Mouse (Mus musculus) CH12.LX (cell line): ENCODE data around the gene Spdya. TPM values are rescaled to one million over a fixed set of nuclear protein-coding genes. Genes with fewer than 3 reads are reported as not detected.

Experiments used
- DNase-seq: peaks from one replicate; pipeline ENCODE4 v3.0.0-alpha.2; 2013; ENCODE audit errors: extremely low read depth
- H3K27ac ChIP-seq: 2 replicates; pipeline ENCODE4 v1.5.1; 2012; ENCODE audit warnings: low read depth, mild to moderate bottlenecking, control low read depth, moderate library complexity; ENCODE audit not compliant: insufficient read depth
- H3K27me3 ChIP-seq: replicated peaks from 2 replicates; pipeline ENCODE3; 2012; ENCODE audit warnings: inconsistent platforms
- H3K36me3 ChIP-seq, 2 experiments: replicated peaks in 1 of 2; 2 replicates each; pipeline versions ENCODE3 to v1.6.1; 2012; ENCODE audit warnings: inconsistent platforms in 1 of 2, low read length in 1 of 2, mild to moderate bottlenecking in 1 of 2, mixed read lengths in 1 of 2, moderate library complexity in 1 of 2; ENCODE audit not compliant: control insufficient read depth in 1 of 2, insufficient read depth in 1 of 2
- H3K4me1 ChIP-seq, 2 experiments: 2 replicates each; pipeline ENCODE4 v1.6.1; 2012; ENCODE audit warnings: inconsistent platforms in 1 of 2, moderate library complexity in 1 of 2; ENCODE audit not compliant: insufficient read depth in 2 of 2, control insufficient read depth in 1 of 2
- H3K4me2 ChIP-seq: 2 replicates; pipeline ENCODE4 v1.6.1; 2012; ENCODE audit warnings: low read depth, mild to moderate bottlenecking, control low read depth; ENCODE audit not compliant: poor library complexity, insufficient read depth, severe bottlenecking
- H3K4me3 ChIP-seq, 3 experiments: fragments of 150-350 bp in 1 of 3; sonication (generic) in 1 of 3; replicated peaks in 1 of 3; 2 replicates each; pipeline versions ENCODE3 to v1.5.1; 2011 to 2012; ENCODE audit warnings: low read depth in 2 of 3, low read length in 2 of 3, mild to moderate bottlenecking in 2 of 3, moderate library complexity in 2 of 3, control low read depth in 1 of 3, improper control_type of control experiment in 1 of 3, inconsistent platforms in 1 of 3, mixed read lengths in 1 of 3; ENCODE audit not compliant: poor library complexity in 1 of 3
- H3K79me2 ChIP-seq: replicated peaks from 2 replicates; pipeline ENCODE4 v1.6.1; 2012; ENCODE audit warnings: mild to moderate bottlenecking, moderate library complexity; ENCODE audit not compliant: control insufficient read depth, poor library complexity, insufficient read depth, severe bottlenecking; ENCODE audit errors: extremely low read depth
- H3K9ac ChIP-seq: 2 replicates; pipeline ENCODE4 v1.6.1; 2012; ENCODE audit warnings: low read depth, mild to moderate bottlenecking, control low read depth, moderate library complexity; ENCODE audit not compliant: insufficient read depth
- H3K9me3 ChIP-seq: replicated peaks from 2 replicates; pipeline ENCODE3; 2012; ENCODE audit warnings: low read length, inconsistent platforms, mixed read lengths
- CTCF ChIP-seq, 2 experiments: IDR thresholded peaks in 1 of 2; conservative IDR thresholded peaks in 1 of 2; 2 replicates each; pipeline ENCODE4 v1.5.1; 2011 to 2012; ENCODE audit warnings: low read depth in 2 of 2, low read length in 2 of 2, improper control_type of control experiment in 1 of 2, inconsistent platforms in 1 of 2, mild to moderate bottlenecking in 1 of 2, moderate library complexity in 1 of 2
- EP300 ChIP-seq: IDR thresholded peaks from 2 replicates; pipeline ENCODE4 v1.6.1; 2011; ENCODE audit warnings: low read length, improper control_type of control experiment
- HCFC1 ChIP-seq: IDR thresholded peaks from 2 replicates; pipeline ENCODE4 v1.6.1; 2012; ENCODE audit warnings: low read depth, mild to moderate bottlenecking, inconsistent platforms, low read length, improper control_type of control experiment
- IRF4 ChIP-seq: IDR thresholded peaks from 2 replicates; pipeline ENCODE4 v1.6.1; 2014; ENCODE audit warnings: low read depth, mild to moderate bottlenecking, inconsistent platforms, low read length, improper control_type of control experiment
- JUND ChIP-seq: conservative IDR thresholded peaks from 2 replicates; pipeline ENCODE4 v1.6.1; 2011; ENCODE audit warnings: low read depth, low read length, improper control_type of control experiment
- POLR2A ChIP-seq: IDR thresholded peaks from 2 replicates; pipeline ENCODE4 v1.6.1; 2011; ENCODE audit warnings: low read depth, mild to moderate bottlenecking, improper control_type of control experiment, low read length
- POLR2AphosphoS2 ChIP-seq: IDR thresholded peaks from 2 replicates; pipeline ENCODE4 v1.6.1; 2011; ENCODE audit warnings: low read depth, low read length, improper control_type of control experiment
- RAD21 ChIP-seq: IDR thresholded peaks from 2 replicates; pipeline ENCODE4 v1.6.1; 2011; ENCODE audit warnings: low read depth, mild to moderate bottlenecking, low read length, improper control_type of control experiment, moderate library complexity
- RCOR1 ChIP-seq: conservative IDR thresholded peaks from 2 replicates; pipeline ENCODE4 v1.6.1; 2012; ENCODE audit warnings: low read depth, mild to moderate bottlenecking, inconsistent platforms, low read length, improper control_type of control experiment
- SIN3A ChIP-seq: IDR thresholded peaks from 2 replicates; pipeline ENCODE4 v1.6.1; 2012; ENCODE audit warnings: low read length, improper control_type of control experiment, inconsistent platforms
- SMC3 ChIP-seq: IDR thresholded peaks from 2 replicates; pipeline ENCODE4 v1.6.1; 2011; ENCODE audit warnings: low read depth, low read length, improper control_type of control experiment
- UBTF ChIP-seq: IDR thresholded peaks from 2 replicates; pipeline ENCODE4 v1.6.1; 2012; ENCODE audit warnings: low read depth, mild to moderate bottlenecking, inconsistent platforms, low read length, improper control_type of control experiment, moderate library complexity
- USF2 ChIP-seq: conservative IDR thresholded peaks from 2 replicates; pipeline ENCODE4 v1.6.1; 2011; ENCODE audit warnings: low read depth, low read length, improper control_type of control experiment
- dilution Hi-C: fragments of 300-500 bp; cut with MboI; formaldehyde crosslinking; loops from 2 replicates; pipeline ENCODE4 v1.14.3; 2020; ENCODE audit warnings: low sequenced_read_pairs; ENCODE audit not compliant: extremely low pct_unique_long_range_greater_than_20kb, extremely low pct_ligation_motif_present
- in situ Hi-C: fragments of 300-500 bp; cut with MboI; formaldehyde crosslinking; loops from 3 replicates; pipeline ENCODE4 v1.14.3; 2019; ENCODE audit warnings: low sequenced_read_pairs, low pct_ligation_motif_present, low pct_unique_long_range_greater_than_20kb, mixed read lengths
- polyA plus RNA-seq: library from polyadenylated mRNA; unstranded; fragments of >175 nt; gene quantifications from 2 replicates; pipeline ENCODE4 v1.2.1, GENCODE M21; 2012; ENCODE audit warnings: low read depth; ENCODE audit not compliant: insufficient read length
- total RNA-seq, 2 experiments: library from RNA; depleted of rRNA; stranded (reverse); fragments of 300-350 nt in 1 of 2; fragments of >200 nt in 1 of 2; gene quantifications; 2 replicates each; pipeline ENCODE4 v1.2.3; 2012 to 2014

Gene Spdya
- total and polyA plus RNA-seq, 3 experiments, result 0.04 to 0.80 TPM; not detected in 1

DNA sequence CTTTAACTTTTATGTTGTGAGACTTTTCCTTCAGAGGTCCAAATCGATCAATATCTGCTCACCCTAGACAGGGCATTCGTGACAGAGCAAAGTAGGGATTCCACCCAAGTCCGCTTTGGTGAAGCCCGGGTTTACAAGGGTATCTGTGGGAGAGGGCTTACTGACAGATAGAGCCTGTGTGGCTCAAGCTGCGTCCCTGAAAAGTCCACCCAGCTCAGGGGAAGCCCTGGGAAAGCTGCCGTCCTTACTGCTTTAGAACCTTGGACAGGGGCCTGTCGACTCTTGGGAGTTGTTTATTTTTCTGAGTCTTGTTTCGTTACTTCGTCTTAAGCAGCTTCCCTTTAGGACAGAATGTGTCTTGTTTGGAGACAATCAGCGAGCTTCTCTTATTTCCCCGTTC, 1.0 kb downstream of the Spdya start:
- Histone ChIP-seq H3K4me2 (peak overlapping the region; percentile 72), H3K27ac (no peak overlapping the region), H3K79me2 (no peaks in the 10 kb centered on the region), H3K9me3 (no peaks in the 10 kb centered on the region), H3K9ac (peak overlapping the region; percentile 55; the same call in 1 of the 2 replicates), H3K4me1 (peaks cover 4% of the 10 kb centered on the region in 2 experiments; a peak in 2 of 4 replicates), H3K27me3 (peaks cover 35% of the 10 kb centered on the region), H3K36me3 (no peaks in the 10 kb centered on the region), H3K4me3 (no peak overlapping the region)
- TF ChIP-seq SIN3A (0 out of 2 replicates have a peak, but pooled peaks have one; percentile 7), UBTF (no peak), POLR2A (no peak), JUND (no peak)
- DNase-seq, result no peak
- dilution Hi-C loops, result no loop called here
- in situ Hi-C loops, result loop anchor here (25.0 kb wide), 1 partner anchor 309 kb away; no protein-coding TSS in a partner anchor

DNA sequence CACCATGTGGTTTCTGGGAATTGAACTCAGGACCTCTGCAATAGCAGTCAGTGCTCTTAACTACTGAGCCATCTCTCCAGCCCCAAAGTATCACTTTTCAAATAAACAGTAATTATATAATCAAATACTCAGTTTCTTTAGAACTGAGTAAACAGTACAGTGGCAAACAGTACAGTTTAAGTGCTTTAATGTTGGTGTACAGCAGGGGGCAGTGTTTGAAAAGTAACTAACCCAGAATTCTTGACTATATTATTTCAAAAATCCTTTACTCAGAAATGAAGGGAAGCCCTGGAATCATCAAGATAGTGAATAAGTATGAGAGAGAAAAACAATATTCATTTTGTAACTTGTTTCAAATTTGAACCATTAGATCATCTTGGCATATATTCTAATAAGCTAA, 9.8 kb downstream of the Spdya start:
- Histone ChIP-seq H3K4me3 (no peak overlapping the region), H3K4me2 (no peak overlapping the region), H3K27me3 (no peaks in the 10 kb centered on the region), H3K36me3 (no peaks in the 10 kb centered on the region), H3K9ac (no peak overlapping the region), H3K9me3 (no peaks in the 10 kb centered on the region), H3K79me2 (no peaks in the 10 kb centered on the region), H3K27ac (no peak overlapping the region), H3K4me1 (no peaks in the 10 kb centered on the region)
- peak; percentile 50 for DNase-seq
- in situ Hi-C loops (loop anchor here (25.0 kb wide), 1 partner anchor 301 kb away; no protein-coding TSS in a partner anchor), dilution Hi-C loops (no loop called here)
- peak; percentile 68 for TF ChIP-seq RAD21
- TF ChIP-seq SMC3, result peak; percentile 47
- TF ChIP-seq USF2, result no peak
- peak in 1 of 2 experiments; percentile 70; a peak in 3 of 4 replicates for TF ChIP-seq CTCF (conservative IDR thresholded peaks at IDR 0.05 in 1 of 2, IDR thresholded peaks at IDR 0.05 in 1 of 2; ENCODE audit: low read depth in 2 of 2, low read length in 2 of 2)

DNA sequence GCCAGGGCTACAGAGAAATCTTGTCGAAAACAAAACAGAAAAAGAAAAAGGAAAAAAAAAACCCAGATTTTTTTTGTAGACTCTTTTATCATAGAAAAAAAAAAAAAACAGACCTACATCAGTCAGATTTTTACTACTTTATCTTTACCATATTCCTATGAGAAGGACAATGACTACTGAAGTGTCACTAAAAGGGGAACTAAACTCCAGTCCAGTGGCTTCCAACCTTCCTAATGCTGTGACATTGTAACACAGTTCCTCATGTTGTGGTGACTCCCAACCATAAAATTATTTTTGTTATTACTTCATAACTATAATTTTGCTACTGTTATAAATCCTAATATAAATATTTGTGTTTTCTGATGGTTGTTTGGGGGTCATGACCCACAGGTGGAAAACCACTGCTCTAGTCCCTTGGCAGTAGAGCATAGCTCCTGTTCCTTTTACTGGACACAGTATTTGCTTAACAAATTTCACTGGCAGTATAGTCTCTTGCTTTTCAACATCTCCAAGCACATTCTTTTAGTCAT, 27.4 kb downstream of the Spdya start:
- H3K4me3 ChIP-seq, result no peak overlapping the region
- H3K79me2 ChIP-seq, result no peaks in the 10 kb centered on the region
- H3K36me3 ChIP-seq, result peaks cover 0 to 7% of the 10 kb centered on the region in 2 experiments
- dilution Hi-C loops, result no loop called here
- peaks cover 0 to 17% of the 10 kb centered on the region in 2 experiments; a peak in 2 of 4 replicates for H3K4me1 ChIP-seq
- H3K9ac ChIP-seq, result no peak overlapping the region
- peak; percentile 33 for DNase-seq
- H3K4me2 ChIP-seq, result no peak overlapping the region
- H3K27ac ChIP-seq, result no peak overlapping the region
- TF ChIP-seq SIN3A (no peak), HCFC1 (no peak), IRF4 (no peak), EP300 (peak; percentile 39; the same call in 1 of the 2 replicates), RAD21 (no peak), POLR2AphosphoS2 (no peak), RCOR1 (no peak)
- H3K27me3 ChIP-seq, result no peaks in the 10 kb centered on the region
- in situ Hi-C loops, result no loop called here
- H3K9me3 ChIP-seq, result no peaks in the 10 kb centered on the region
